Mouse (Mus musculus) heart, embryonic 12.5 days (tissue): ENCODE results near the gene Rhbdl1. TPM values are rescaled to one million over a fixed set of nuclear protein-coding genes. Genes with fewer than 3 reads are reported as not detected.

Source experiments
- ATAC-seq: fragments of 200-750 bp; cut with Nextera tagmentation; 2 replicates; pipeline ENCODE4 v1.8.0; 2017; ENCODE audit warnings: moderate TSS enrichment, moderate library complexity; ENCODE audit not compliant: insufficient number of reproducible peaks, low FRiP score
- H3K27ac ChIP-seq: fragments of 300-500 bp; sonication (generic); 2 replicates; pipeline ENCODE4 v1.5.1; 2016; ENCODE audit warnings: mild to moderate bottlenecking, moderate library complexity; ENCODE audit not compliant: poor library complexity, severe bottlenecking
- H3K27me3 ChIP-seq: fragments of 300-500 bp; sonication (generic); replicated peaks from 2 replicates; pipeline ENCODE4 v1.6.1; 2016; ENCODE audit warnings: mild to moderate bottlenecking, moderate library complexity
- H3K36me3 ChIP-seq: fragments of 300-500 bp; sonication (generic); 2 replicates; pipeline ENCODE4 v1.6.1; 2016; ENCODE audit warnings: mild to moderate bottlenecking, moderate library complexity
- H3K4me1 ChIP-seq: fragments of 300-500 bp; sonication (generic); replicated peaks from 2 replicates; pipeline ENCODE4 v1.6.1; 2016; ENCODE audit warnings: mild to moderate bottlenecking
- H3K4me2 ChIP-seq: fragments of 300-500 bp; sonication (generic); 2 replicates; pipeline ENCODE4 v1.6.1; 2016; ENCODE audit warnings: mild to moderate bottlenecking, moderate library complexity
- H3K4me3 ChIP-seq: fragments of 300-500 bp; sonication (generic); 2 replicates; pipeline ENCODE4 v1.5.1; 2016; ENCODE audit warnings: mild to moderate bottlenecking
- H3K9ac ChIP-seq: fragments of 300-500 bp; sonication (generic); 2 replicates; pipeline ENCODE4 v1.6.1; 2016; ENCODE audit warnings: mild to moderate bottlenecking, moderate library complexity
- H3K9me3 ChIP-seq: fragments of 300-500 bp; sonication (generic); replicated peaks from 2 replicates; pipeline ENCODE4 v1.6.1; 2016; ENCODE audit warnings: mild to moderate bottlenecking, moderate library complexity
- WGBS: fragments of 180-500 bp; shearing (Covaris S2); methylation state at CpG from one replicate; pipeline ENCODE4 v1.1.7; 2016; 5-methylcytosine and 5-hydroxymethylcytosine counted together
- microRNA-seq: library from miRNA; unstranded; fragments of <30 nt; microRNA quantifications from one replicate; pipeline ENCODE4, GENCODE M21; 2017
- polyA plus RNA-seq: library from polyadenylated mRNA; unstranded; fragments of >200 nt; fragmentation: Nextera tagmentation; extraction: Ambion mirVana; gene quantifications from 2 replicates; pipeline ENCODE4 v1.2.1, GENCODE M21; 2016

Gene Rhbdl1
- polyA plus RNA-seq, 1 experiment from 2014 or later = 1.6 TPM

DNA sequence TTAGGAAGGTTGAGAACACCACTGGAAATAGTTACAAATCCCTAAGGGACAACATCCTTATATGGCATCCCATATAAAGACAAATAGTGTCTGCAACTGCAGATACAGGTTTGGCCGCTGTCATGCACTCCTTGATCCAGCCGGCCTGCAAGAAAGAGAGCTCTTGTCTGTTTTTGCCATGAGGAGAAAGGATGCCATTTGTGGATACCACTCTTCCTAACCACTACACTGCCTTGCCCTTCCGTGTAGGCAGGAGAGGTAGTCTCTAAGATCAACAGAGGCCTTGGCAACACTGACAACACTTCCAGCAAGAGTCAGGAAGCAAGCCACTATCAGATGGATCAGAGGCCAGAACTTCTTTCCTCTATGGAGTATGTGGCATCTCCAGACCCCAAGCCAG, 50.8 kb downstream of the Rhbdl1 start, which contains the start of gene Ccdc78:
Gene Ccdc78, plus strand, starts transcription at position 301 of the 400 bp plus-strand sequence.
- no peak for ATAC-seq
- Histone ChIP-seq H3K9me3 (no peaks in the 10 kb centered on the region), H3K27ac (peak within 1 kb of the TSS; percentile 90), H3K4me3 (peak within 1 kb of the TSS; percentile 75), H3K4me2 (peak within 1 kb of the TSS; percentile 84), H3K27me3 (no peaks in the 10 kb centered on the region), H3K36me3 (peaks cover 57% of the 10 kb centered on the region), H3K4me1 (peaks cover 32% of the 10 kb centered on the region), H3K9ac (peak within 1 kb of the TSS; percentile 90)
- WGBS = 74% methylated on average over 3 of the region's 3 CpGs

DNA sequence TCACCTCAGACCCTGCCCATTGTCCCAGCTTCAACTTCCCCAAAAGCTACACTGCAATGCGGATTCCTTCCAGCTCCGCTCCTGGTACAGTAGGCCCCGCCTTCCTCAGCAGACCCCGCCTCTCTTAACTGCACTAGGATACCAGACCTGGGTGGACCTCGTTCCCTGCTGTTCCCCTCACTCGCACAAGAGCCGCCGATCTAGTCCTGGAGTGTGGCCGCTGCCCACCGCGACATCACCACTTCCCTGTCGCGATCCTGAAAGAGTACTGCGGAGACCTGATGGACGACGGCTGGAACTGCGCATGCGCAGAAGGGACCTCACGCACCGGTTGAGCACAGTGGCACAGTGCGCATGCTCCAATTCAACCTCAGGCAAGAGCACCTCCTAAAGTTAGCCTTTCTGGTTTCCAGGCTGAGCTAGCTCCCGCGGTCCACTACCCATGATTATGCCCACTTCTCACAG, 51.8 kb downstream of the Rhbdl1 start, which contains the start of gene Haghl:
Gene Haghl, minus strand, starts transcription at position 393 of the 465 bp plus-strand sequence.
- Histone ChIP-seq H3K4me1 (peaks cover 24% of the 10 kb centered on the region), H3K27me3 (no peaks in the 10 kb centered on the region), H3K9me3 (no peaks in the 10 kb centered on the region), H3K27ac (peak within 1 kb of the TSS; percentile 90), H3K4me2 (peak within 1 kb of the TSS; percentile 84), H3K36me3 (peaks cover 63% of the 10 kb centered on the region), H3K9ac (peak within 1 kb of the TSS; percentile 90), H3K4me3 (peak within 1 kb of the TSS; percentile 75)
- WGBS = under 1% methylated on average over 23 of the region's 23 CpGs
- peak; percentile 89 for ATAC-seq

Small RNAs within 50 kb of the gene (microRNA-seq; reads per million reads assigned to microRNA genes)
- gene Mir3082 = not detected

Other genes with a start within 250 kb of the Rhbdl1 start
- gene Gng13, start 120.1 kb downstream of the Rhbdl1 start, polyA plus RNA-seq = 1.5 and 4.9 TPM in 2 replicates
- 22.4 and 23.0 TPM in 2 replicates for gene Chtf18, start 109.9 kb downstream of the Rhbdl1 start, polyA plus RNA-seq
- gene Rpusd1, start 109.6 kb downstream of the Rhbdl1 start, polyA plus RNA-seq = 11.3 and 12.5 TPM in 2 replicates
- not detected in 2 replicates for gene Mslnl, start 101.3 kb downstream of the Rhbdl1 start, polyA plus RNA-seq
- gene Msln, start 82.9 kb downstream of the Rhbdl1 start, polyA plus RNA-seq = 18.2 and 20.5 TPM in 2 replicates
- 30.5 and 31.8 TPM in 2 replicates for gene Narfl, start 63.5 kb downstream of the Rhbdl1 start, polyA plus RNA-seq
- gene Haghl, start 51.6 kb downstream of the Rhbdl1 start, polyA plus RNA-seq = 50.5 and 53.2 TPM in 2 replicates
- gene Ccdc78, start 50.7 kb downstream of the Rhbdl1 start, polyA plus RNA-seq = 0.37 and 0.41 TPM in 2 replicates
- gene Fam173a, start 44.4 kb downstream of the Rhbdl1 start, polyA plus RNA-seq = 67.3 and 68.2 TPM in 2 replicates
- 0.32 and 0.61 TPM in 2 replicates for gene AC134908.4, start 41.6 kb downstream of the Rhbdl1 start, polyA plus RNA-seq
- 28.9 and 30.9 TPM in 2 replicates for gene Metrn, start 40.2 kb downstream of the Rhbdl1 start, polyA plus RNA-seq
- gene Fbxl16, start 28.2 kb downstream of the Rhbdl1 start, polyA plus RNA-seq = 1.4 and 1.6 TPM in 2 replicates
- 15.5 and 17.0 TPM in 2 replicates for gene Wdr24, start 13.7 kb downstream of the Rhbdl1 start, polyA plus RNA-seq
- 38.1 and 41.8 TPM in 2 replicates for gene Jmjd8, start 8.4 kb downstream of the Rhbdl1 start, polyA plus RNA-seq
- 271 and 272 TPM in 2 replicates for gene Stub1, start 3.9 kb downstream of the Rhbdl1 start, polyA plus RNA-seq
- 1.3 and 1.6 TPM in 2 replicates for gene Gm20683, start 4.5 kb upstream of the Rhbdl1 start, polyA plus RNA-seq
- gene Rhot2, start 7.6 kb upstream of the Rhbdl1 start, polyA plus RNA-seq = 24.0 and 24.9 TPM in 2 replicates
- gene Wdr90, start 24.2 kb upstream of the Rhbdl1 start, polyA plus RNA-seq = 18.4 and 20.1 TPM in 2 replicates
- gene Mcrip2, start 31.5 kb upstream of the Rhbdl1 start, polyA plus RNA-seq = 160 and 161 TPM in 2 replicates
- 31.3 and 36.1 TPM in 2 replicates for gene Mettl26, start 37.8 kb upstream of the Rhbdl1 start, polyA plus RNA-seq
- gene Wfikkn1, start 43.6 kb upstream of the Rhbdl1 start, polyA plus RNA-seq = 0.19 and 0.40 TPM in 2 replicates
- 17.1 and 18.1 TPM in 2 replicates for gene Rab40c, start 82.4 kb upstream of the Rhbdl1 start, polyA plus RNA-seq
- 69.8 and 72.1 TPM in 2 replicates for gene Pigq, start 107.6 kb upstream of the Rhbdl1 start, polyA plus RNA-seq
- 0.36 and 1.2 TPM in 2 replicates for gene Nhlrc4, start 107.7 kb upstream of the Rhbdl1 start, polyA plus RNA-seq
- 0.08 and 0.17 TPM in 2 replicates for gene A930017K11Rik, start 115.3 kb upstream of the Rhbdl1 start, polyA plus RNA-seq
- 16.9 and 18.0 TPM in 2 replicates for gene Capn15, start 148.5 kb upstream of the Rhbdl1 start, polyA plus RNA-seq
- 15.4 and 15.5 TPM in 2 replicates for gene Rab11fip3, start 232.3 kb upstream of the Rhbdl1 start, polyA plus RNA-seq